Mouse (Mus musculus) forebrain, embryonic 11.5 days (tissue): ENCODE measurements at regions not wholly inside any gene's neighbourhood (a gene's known extent, or its start where the extent isn't known, plus 50 kb on each side); places are given as distances from the start of the nearest gene placed in this dataset.

Experiments
- ATAC-seq: fragments of 200-750 bp; cut with Nextera tagmentation; replicated peaks from 2 replicates; pipeline ENCODE4 v1.8.0; 2017; ENCODE audit warnings: moderate TSS enrichment; ENCODE audit not compliant: low FRiP score
- DNase-seq: peaks from one replicate; pipeline ENCODE4 v3.0.0-alpha.2; 2017; ENCODE audit warnings: low spot score
- H3K27ac ChIP-seq: fragments of 300-500 bp; sonication (generic); 2 replicates; pipeline ENCODE4 v1.5.1; 2014; ENCODE audit warnings: low read depth, low read length
- H3K27me3 ChIP-seq: fragments of 300-500 bp; sonication (generic); 2 replicates; pipeline ENCODE4 v1.6.1; 2014; ENCODE audit warnings: mild to moderate bottlenecking, low read length, mixed read lengths; ENCODE audit not compliant: control insufficient read depth, insufficient read depth
- H3K36me3 ChIP-seq: fragments of 300-500 bp; sonication (generic); 2 replicates; pipeline ENCODE4 v1.6.1; 2014; ENCODE audit warnings: mild to moderate bottlenecking, low read length, moderate library complexity, mixed read lengths; ENCODE audit not compliant: control insufficient read depth, insufficient read depth
- H3K4me1 ChIP-seq: fragments of 300-500 bp; sonication (generic); replicated peaks from 2 replicates; pipeline ENCODE4 v1.6.1; 2014; ENCODE audit warnings: low read length, mixed read lengths; ENCODE audit not compliant: control insufficient read depth, insufficient read depth
- H3K4me2 ChIP-seq: fragments of 300-500 bp; sonication (generic); 2 replicates; pipeline ENCODE4 v1.6.1; 2014; ENCODE audit warnings: low read depth, mild to moderate bottlenecking, low read length, moderate library complexity, mixed read lengths; ENCODE audit not compliant: severe bottlenecking
- H3K4me3 ChIP-seq: fragments of 300-500 bp; sonication (generic); 2 replicates; pipeline ENCODE4 v1.5.1; 2014; ENCODE audit warnings: low read depth, low read length
- H3K9ac ChIP-seq: fragments of 300-500 bp; sonication (generic); 2 replicates; pipeline ENCODE4 v1.6.1; 2014; ENCODE audit warnings: low read length
- H3K9me3 ChIP-seq: fragments of 300-500 bp; sonication (generic); 2 replicates; pipeline ENCODE4 v1.6.1; 2016; ENCODE audit warnings: low read length, mixed read lengths; ENCODE audit not compliant: control insufficient read depth
- WGBS: fragments of 180-500 bp; shearing (Covaris S2); extraction: QIAGEN DNeasy Blood & Tissue Kit; methylation state at CpG from one replicate; pipeline ENCODE4 v1.1.7; 2014; 5-methylcytosine and 5-hydroxymethylcytosine counted together

DNA sequence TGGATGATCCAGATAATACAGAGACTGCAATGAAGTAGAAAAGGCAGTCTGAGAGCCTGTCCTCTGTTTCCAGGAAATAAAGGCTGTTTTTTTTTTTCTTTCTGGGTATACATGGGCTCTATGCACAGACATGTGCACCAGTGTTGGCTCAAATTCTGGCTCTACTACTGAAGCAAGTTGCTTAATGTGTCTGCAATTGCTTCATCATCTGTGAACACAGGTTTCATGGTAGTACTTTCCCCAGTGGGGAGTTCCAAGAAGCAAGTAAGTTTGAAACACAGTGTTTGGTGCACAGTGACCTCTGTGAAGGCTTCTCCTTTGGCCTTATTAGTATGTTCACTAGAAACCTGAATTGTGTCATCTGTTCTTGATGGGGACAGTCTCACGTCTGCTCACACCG lies 424.3 kb downstream of the Ccdc171 start:
- no peak for DNase-seq
- Histone ChIP-seq H3K4me1 (no peaks in the 10 kb centered on the region), H3K4me2 (no peak overlapping the region), H3K36me3 (no peaks in the 10 kb centered on the region), H3K9ac (no peak overlapping the region), H3K9me3 (no peaks in the 10 kb centered on the region), H3K27me3 (no peaks in the 10 kb centered on the region), H3K4me3 (no peak overlapping the region), H3K27ac (no peak overlapping the region)
- 91% methylated on average over 2 of the region's 2 CpGs for WGBS
- ATAC-seq = no peak

DNA sequence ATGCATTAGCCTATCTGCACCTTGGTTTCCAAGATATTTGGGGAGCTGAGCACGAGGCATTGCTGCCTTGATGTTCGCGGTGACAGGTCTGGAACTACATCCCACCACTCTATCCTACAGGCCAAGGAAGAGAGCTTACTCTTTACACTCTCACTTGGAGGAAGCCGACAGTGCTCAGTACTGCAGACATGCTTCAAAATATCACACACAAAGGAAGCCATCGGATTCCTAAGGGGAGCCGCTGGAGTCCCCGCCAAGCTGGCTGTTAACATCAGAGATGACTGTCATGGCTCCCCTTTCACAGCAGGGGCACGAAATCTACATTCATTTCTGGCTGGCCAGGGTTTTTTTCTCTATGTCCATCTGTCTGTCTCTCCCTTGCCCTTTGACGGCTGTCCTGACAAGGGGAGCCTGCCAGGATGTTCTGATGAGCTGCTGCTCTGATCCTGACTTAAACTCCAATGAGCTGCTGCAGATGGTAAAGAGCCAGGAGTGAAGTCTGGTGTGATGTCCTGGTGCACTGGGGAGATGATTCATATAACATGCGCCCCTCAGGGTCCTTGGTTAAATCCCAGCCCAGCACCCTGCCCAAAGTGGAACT lies 425.6 kb downstream of the Ccdc171 start:
- Histone ChIP-seq H3K4me2 (no peak overlapping the region), H3K27me3 (no peaks in the 10 kb centered on the region), H3K4me1 (no peaks in the 10 kb centered on the region), H3K9ac (no peak overlapping the region), H3K9me3 (no peaks in the 10 kb centered on the region), H3K4me3 (no peak overlapping the region), H3K36me3 (no peaks in the 10 kb centered on the region), H3K27ac (no peak overlapping the region)
- DNase-seq (no peak), ATAC-seq (no peak)
- WGBS = 85% methylated on average over 10 of the region's 10 CpGs

DNA sequence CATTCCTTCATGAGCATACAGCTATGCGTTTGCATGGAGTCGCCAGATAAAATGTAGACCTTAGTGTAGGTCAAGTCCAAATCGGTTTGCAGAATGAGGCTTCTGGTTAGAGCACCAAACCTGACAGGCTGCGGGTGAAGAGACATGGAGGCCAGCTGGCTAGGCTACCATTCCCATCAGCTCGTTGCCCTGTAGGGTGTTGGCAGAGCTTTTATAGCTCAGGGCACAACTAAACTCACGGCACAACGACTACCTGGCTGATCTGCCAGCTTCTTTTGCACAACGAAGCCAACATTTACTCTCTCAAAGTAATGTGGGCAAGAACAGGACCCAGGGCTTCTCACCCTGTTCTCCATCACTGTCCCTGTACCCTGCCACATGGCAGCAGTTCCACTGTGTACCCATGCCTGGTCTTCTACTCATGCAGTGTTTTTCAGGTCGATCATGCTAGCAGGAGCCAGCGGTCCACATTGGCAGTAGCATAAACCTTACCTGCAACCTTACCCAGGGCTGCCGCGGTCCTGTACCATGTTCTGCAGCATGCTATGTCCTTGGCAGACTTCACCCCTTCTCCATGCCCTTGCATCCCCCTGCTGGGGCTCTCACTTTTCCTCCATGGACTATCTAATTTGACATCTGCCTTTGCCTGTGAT lies 431.0 kb downstream of the Ccdc171 start:
- WGBS = 94% methylated on average over 12 of the region's 12 CpGs
- no peak for DNase-seq
- ATAC-seq = no peak
- Histone ChIP-seq H3K9ac (no peak overlapping the region), H3K4me3 (no peak overlapping the region), H3K9me3 (no peaks in the 10 kb centered on the region), H3K4me2 (no peak overlapping the region), H3K36me3 (no peaks in the 10 kb centered on the region), H3K4me1 (no peaks in the 10 kb centered on the region), H3K27ac (no peak overlapping the region), H3K27me3 (no peaks in the 10 kb centered on the region)

DNA sequence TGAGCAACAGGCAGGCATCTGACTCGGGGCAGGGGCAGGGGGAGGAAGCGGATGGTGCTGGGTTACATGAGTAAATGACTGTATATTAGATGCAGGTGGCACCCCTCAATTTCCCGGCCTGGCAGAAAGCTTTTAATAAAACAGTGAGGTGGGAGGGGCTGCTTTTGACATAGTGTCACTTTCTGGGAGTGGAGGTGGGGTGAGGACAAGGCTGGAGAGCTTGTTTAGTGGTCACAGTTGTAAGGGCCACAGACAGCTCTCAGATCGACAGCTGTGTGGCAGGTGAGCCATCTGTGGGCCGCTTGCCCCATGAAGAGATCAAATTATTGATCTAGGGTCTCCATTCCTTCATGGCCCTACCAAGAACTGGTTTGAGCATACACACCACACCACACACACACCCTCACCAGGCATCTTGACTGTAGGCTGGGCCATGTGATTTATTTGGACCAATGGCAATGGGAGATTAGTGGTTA lies 431.9 kb downstream of the Ccdc171 start:
- Histone ChIP-seq H3K4me1 (no peaks in the 10 kb centered on the region), H3K27me3 (no peaks in the 10 kb centered on the region), H3K9me3 (no peaks in the 10 kb centered on the region), H3K4me2 (no peak overlapping the region), H3K36me3 (no peaks in the 10 kb centered on the region), H3K9ac (no peak overlapping the region), H3K4me3 (no peak overlapping the region), H3K27ac (no peak overlapping the region)
- ATAC-seq (no peak), DNase-seq (no peak)
- WGBS = 83% methylated on average over 5 of the region's 5 CpGs

DNA sequence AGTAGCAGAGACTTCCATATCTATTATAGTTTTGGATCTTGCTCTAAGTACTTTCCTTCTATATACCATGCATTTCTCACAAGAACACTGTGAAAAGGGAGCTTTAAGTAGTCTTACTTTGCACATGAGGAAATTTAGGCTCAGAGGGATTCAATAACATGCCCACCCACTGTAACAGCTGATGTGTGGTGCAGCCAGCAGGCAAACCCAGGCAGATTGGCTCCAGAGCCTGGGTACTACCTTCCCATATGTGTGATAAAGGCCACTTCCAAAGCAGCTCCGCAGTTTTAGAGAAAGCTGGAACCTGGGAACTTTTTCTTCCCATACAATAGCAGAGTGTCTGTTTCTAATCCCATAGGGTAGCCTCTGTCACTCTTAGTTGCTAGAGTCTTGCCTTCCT lies 441.6 kb downstream of the Ccdc171 start:
- H3K9ac ChIP-seq = no peak overlapping the region
- ATAC-seq (no peak), DNase-seq (no peak)
- no peak overlapping the region for H3K27ac ChIP-seq
- 76% methylated on average over 1 of the region's 1 CpGs for WGBS
- no peaks in the 10 kb centered on the region for H3K9me3 ChIP-seq
- H3K4me3 ChIP-seq = no peak overlapping the region
- H3K4me1 ChIP-seq = no peaks in the 10 kb centered on the region
- no peak overlapping the region for H3K4me2 ChIP-seq
- no peaks in the 10 kb centered on the region for H3K36me3 ChIP-seq
- H3K27me3 ChIP-seq = no peaks in the 10 kb centered on the region

DNA sequence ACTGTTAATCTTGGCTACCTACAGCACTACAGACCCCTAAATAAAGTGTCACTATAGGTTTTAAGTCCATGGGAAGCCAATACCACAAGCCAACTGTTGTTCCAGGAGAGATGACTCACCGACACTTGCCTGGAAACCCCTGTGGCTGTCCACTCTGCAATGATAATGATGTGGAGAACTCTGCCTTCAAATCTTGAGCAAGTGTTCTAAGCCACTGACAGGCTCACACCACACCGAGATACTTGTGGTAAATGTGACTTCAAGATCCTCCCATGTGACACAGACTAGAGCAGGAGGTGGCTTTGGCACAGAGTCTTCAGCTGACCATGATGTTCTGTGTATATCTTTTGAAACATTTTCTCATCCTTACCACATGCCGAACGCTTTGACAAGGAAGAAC lies 447.8 kb downstream of the Ccdc171 start:
- Histone ChIP-seq H3K4me2 (no peak overlapping the region), H3K27ac (no peak overlapping the region), H3K4me3 (no peak overlapping the region), H3K4me1 (no peaks in the 10 kb centered on the region; the same call in 1 of the 2 replicates), H3K36me3 (no peaks in the 10 kb centered on the region), H3K9me3 (no peaks in the 10 kb centered on the region), H3K9ac (no peak overlapping the region), H3K27me3 (no peaks in the 10 kb centered on the region)
- 90% methylated on average over 4 of the region's 4 CpGs for WGBS
- ATAC-seq = no peak
- DNase-seq = no peak

DNA sequence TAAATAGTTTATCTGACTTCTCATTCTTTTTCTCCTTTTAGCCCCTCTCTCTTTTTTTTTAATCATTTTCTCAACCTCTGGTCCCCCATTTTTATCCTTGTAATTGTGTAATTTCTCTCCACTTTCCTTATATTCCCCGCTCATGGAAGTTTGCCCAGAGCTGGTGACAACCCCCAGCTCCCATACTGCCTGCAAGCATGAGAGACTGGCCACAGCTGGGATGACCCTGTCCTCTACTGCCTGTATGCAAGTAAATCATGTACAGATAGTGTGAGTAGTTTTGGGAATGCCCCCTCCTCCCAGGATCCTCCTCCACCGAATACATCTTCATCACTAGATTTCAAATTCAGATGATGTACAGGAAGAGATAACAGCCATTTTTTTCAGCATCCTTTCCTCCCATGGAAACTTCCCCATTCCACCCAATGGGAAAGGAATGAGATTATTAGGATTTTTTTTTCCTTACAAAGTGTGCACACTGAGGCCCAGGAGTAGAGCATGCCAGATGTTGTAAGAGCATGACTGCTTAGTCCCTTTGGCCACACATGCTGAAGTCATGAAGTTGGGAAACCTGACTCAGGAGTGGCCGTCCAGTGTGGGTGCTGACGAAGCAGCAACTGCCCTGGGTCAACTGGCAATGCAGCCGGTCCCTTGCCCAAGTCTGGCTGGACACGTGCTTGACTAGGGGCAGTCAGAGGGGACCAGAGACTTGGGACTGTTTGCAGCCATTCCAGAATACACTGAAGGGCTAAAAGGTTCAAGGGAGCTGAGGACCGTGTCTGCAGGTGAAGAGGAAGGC lies 449.1 kb downstream of the Ccdc171 start:
- H3K27ac ChIP-seq = no peak overlapping the region
- no peak for DNase-seq
- no peak overlapping the region for H3K4me3 ChIP-seq
- H3K27me3 ChIP-seq = no peaks in the 10 kb centered on the region
- WGBS = 84% methylated on average over 7 of the region's 7 CpGs
- no peaks in the 10 kb centered on the region for H3K36me3 ChIP-seq
- no peak for ATAC-seq
- no peaks in the 10 kb centered on the region; the same call in 1 of the 2 replicates for H3K4me1 ChIP-seq
- no peak overlapping the region for H3K9ac ChIP-seq
- H3K4me2 ChIP-seq = no peak overlapping the region
- H3K9me3 ChIP-seq = no peaks in the 10 kb centered on the region

DNA sequence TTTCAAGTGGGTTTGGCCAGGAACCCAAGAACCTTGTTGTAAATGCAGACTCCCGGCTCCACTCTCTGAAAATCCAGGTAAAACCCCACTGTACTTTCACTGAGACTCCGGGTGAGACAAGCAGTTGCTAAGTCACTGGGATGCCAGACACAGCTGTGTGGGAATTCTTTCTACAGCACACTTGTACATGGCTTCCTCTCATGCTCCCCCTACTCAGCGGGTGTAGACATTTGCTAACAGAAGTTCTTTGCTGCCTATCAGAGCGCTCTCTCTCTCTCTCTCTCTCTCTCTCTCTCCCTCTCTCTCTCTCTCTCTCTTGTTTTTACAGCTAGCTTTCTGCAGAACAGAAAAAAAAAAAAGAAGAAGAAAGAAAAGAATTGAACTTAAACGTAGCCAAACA lies 450.2 kb downstream of the Ccdc171 start:
- no peak for DNase-seq
- no peak overlapping the region for H3K9ac ChIP-seq
- H3K4me1 ChIP-seq = no peaks in the 10 kb centered on the region; the same call in 1 of the 2 replicates
- no peak overlapping the region for H3K4me3 ChIP-seq
- no peak overlapping the region for H3K27ac ChIP-seq
- no peaks in the 10 kb centered on the region for H3K27me3 ChIP-seq
- no peak overlapping the region for H3K4me2 ChIP-seq
- WGBS = 88% methylated on average over 5 of the region's 5 CpGs
- no peaks in the 10 kb centered on the region for H3K36me3 ChIP-seq
- no peak for ATAC-seq
- no peaks in the 10 kb centered on the region for H3K9me3 ChIP-seq
